Mouse (Mus musculus) liver, embryonic 14.5 days (tissue): Measurements from ENCODE around the gene Mpp3.

Experiments
- CTCF ChIP-seq: IDR thresholded peaks from 2 replicates; pipeline ENCODE4 v1.5.1; 2016; ENCODE audit warnings: antibody characterized with exemption, low read depth, control low read depth
- EP300 ChIP-seq: IDR thresholded peaks from 2 replicates; pipeline ENCODE4 v1.6.1; 2016; ENCODE audit warnings: antibody characterized with exemption, low read depth

- no peak for TF ChIP-seq CTCF
- no peak for TF ChIP-seq EP300
Measured at GRCm38 (mm10) chr11:102061941-102062473, 33.7 kb upstream of the Mpp3 start.
